Mouse (Mus musculus) gastrocnemius, postnatal 4 days (tissue): ENCODE results near the gene Ltbp4. TPM values are rescaled to one million over a fixed set of nuclear protein-coding genes. Genes with fewer than 3 reads are reported as not detected.

Experiments used
- DNase-seq, 2 experiments: peaks; one replicate each; pipeline ENCODE4 v3.0.0; 2021 to 2022; ENCODE audit warnings: low spot score in 2 of 2, mixed read lengths in 2 of 2
- total RNA-seq, 2 experiments: library from RNA; stranded (reverse); gene quantifications; 2 replicates each; pipeline ENCODE4 v1.2.3; 2021

Gene Ltbp4
- total RNA-seq, 2 experiments from 2014 or later: 152 to 169 TPM

- peak in 1 of 2 experiments; percentile 65 for DNase-seq
Observed at GRCm38 (mm10) chr7:27328648-27329047, 8.8 kb downstream of the Ltbp4 start.

GRCm38 (mm10) chr7:27328161-27328560 lies 9.3 kb downstream of the Ltbp4 start:
- no peak for DNase-seq

GRCm38 (mm10) chr7:27327500-27327899 lies 10.0 kb downstream of the Ltbp4 start:
- DNase-seq: no peak

- peak in 1 of 2 experiments; percentile 53 for DNase-seq
Observed at GRCm38 (mm10) chr7:27326101-27326880, 11.2 kb downstream of the Ltbp4 start.

- DNase-seq: peak; percentile 38 to 74
Observed at GRCm38 (mm10) chr7:27325697-27326096, 11.8 kb downstream of the Ltbp4 start.

- no peak for DNase-seq
Observed at GRCm38 (mm10) chr7:27324928-27325327, 12.6 kb downstream of the Ltbp4 start.

- DNase-seq: no peak
Observed at GRCm38 (mm10) chr7:27324161-27324560, 13.3 kb downstream of the Ltbp4 start.

GRCm38 (mm10) chr7:27323001-27323400 lies 14.5 kb downstream of the Ltbp4 start:
- DNase-seq: no peak

GRCm38 (mm10) chr7:27322291-27322690 lies 15.2 kb downstream of the Ltbp4 start:
- no peak for DNase-seq

GRCm38 (mm10) chr7:27319411-27319810 lies 18.1 kb downstream of the Ltbp4 start:
- no peak for DNase-seq

- DNase-seq: peak in 1 of 2 experiments; percentile 72
Observed at GRCm38 (mm10) chr7:27315958-27316357, 21.5 kb downstream of the Ltbp4 start.

- DNase-seq: no peak
Observed at GRCm38 (mm10) chr7:27314393-27314792, 23.1 kb downstream of the Ltbp4 start.

GRCm38 (mm10) chr7:27311651-27312284 lies 25.7 kb downstream of the Ltbp4 start:
- no peak for DNase-seq

GRCm38 (mm10) chr7:27310996-27311535 lies 26.4 kb downstream of the Ltbp4 start:
- no peak for DNase-seq

GRCm38 (mm10) chr7:27310306-27310705 lies 27.2 kb downstream of the Ltbp4 start:
- DNase-seq: peak in 1 of 2 experiments; percentile 54

GRCm38 (mm10) chr7:27309832-27310231 lies 27.7 kb downstream of the Ltbp4 start:
- no peak for DNase-seq

- no peak for DNase-seq
Observed at GRCm38 (mm10) chr7:27308821-27309549, 28.5 kb downstream of the Ltbp4 start.

- DNase-seq: no peak
Observed at GRCm38 (mm10) chr7:27307551-27307950, 29.9 kb downstream of the Ltbp4 start.

GRCm38 (mm10) chr7:27306161-27307160 lies 31.0 kb downstream of the Ltbp4 start:
- DNase-seq: peak in 1 of 2 experiments; percentile 50

GRCm38 (mm10) chr7:27305091-27305730 lies 32.3 kb downstream of the Ltbp4 start:
- no peak for DNase-seq
